Mouse (Mus musculus) heart, embryonic 14.5 days (tissue): ENCODE measurements around the gene Dmwd. TPM values are rescaled to one million over a fixed set of nuclear protein-coding genes. Genes with fewer than 3 reads are reported as not detected.
A peak's percentile ranks its signal among the peaks of the same experiment; 100 is the strongest.

Source experiments
- ATAC-seq: fragments of 200-750 bp; cut with Nextera tagmentation; 2 replicates; pipeline ENCODE4 v1.8.0; 2017; ENCODE audit warnings: low read depth, moderate TSS enrichment; ENCODE audit not compliant: insufficient number of reproducible peaks, insufficient read depth, low FRiP score
- H3K27ac ChIP-seq, 2 experiments: fragments of 200-500 bp in 1 of 2; fragments of 300-500 bp in 1 of 2; sonication (generic) in 1 of 2; replicated peaks in 1 of 2; 2 replicates each; pipeline ENCODE4 v1.5.1; 2012 to 2014; ENCODE audit warnings: low read depth in 2 of 2, low read length in 2 of 2, control low read depth in 1 of 2, mild to moderate bottlenecking in 1 of 2, mixed read lengths in 1 of 2; ENCODE audit not compliant: control insufficient read depth in 1 of 2, insufficient read depth in 1 of 2
- H3K27me3 ChIP-seq: fragments of 300-500 bp; sonication (generic); 2 replicates; pipeline ENCODE4 v1.6.1; 2014; ENCODE audit warnings: mild to moderate bottlenecking, low read length, control low read depth; ENCODE audit not compliant: control insufficient read depth, insufficient read depth
- H3K36me3 ChIP-seq: fragments of 300-500 bp; sonication (generic); 2 replicates; pipeline ENCODE4 v1.6.1; 2014; ENCODE audit warnings: mild to moderate bottlenecking, control low read depth, low read length, mixed read lengths; ENCODE audit not compliant: control insufficient read depth, insufficient read depth
- H3K4me1 ChIP-seq, 2 experiments: fragments of 200-500 bp in 1 of 2; fragments of 300-500 bp in 1 of 2; sonication (generic) in 1 of 2; 2 replicates each; pipeline ENCODE4 v1.6.1; 2012 to 2014; ENCODE audit warnings: low read length in 2 of 2, control low read depth in 1 of 2, mixed read lengths in 1 of 2; ENCODE audit not compliant: control insufficient read depth in 2 of 2, insufficient read depth in 2 of 2
- H3K4me2 ChIP-seq: fragments of 300-500 bp; sonication (generic); 2 replicates; pipeline ENCODE4 v1.6.1; 2014; ENCODE audit warnings: mild to moderate bottlenecking, low read length
- H3K4me3 ChIP-seq, 2 experiments: fragments of 200-500 bp in 1 of 2; fragments of 300-500 bp in 1 of 2; sonication (generic) in 1 of 2; 2 replicates each; pipeline ENCODE4 v1.5.1; 2012 to 2014; ENCODE audit warnings: low read length in 2 of 2, mild to moderate bottlenecking in 2 of 2, control low read depth in 1 of 2, low read depth in 1 of 2, moderate library complexity in 1 of 2; ENCODE audit not compliant: control insufficient read depth in 1 of 2, insufficient read depth in 1 of 2
- H3K9ac ChIP-seq: fragments of 300-500 bp; sonication (generic); 2 replicates; pipeline ENCODE4 v1.6.1; 2014; ENCODE audit warnings: mild to moderate bottlenecking, low read length
- H3K9me3 ChIP-seq: fragments of 300-500 bp; sonication (generic); 2 replicates; pipeline ENCODE4 v1.6.1; 2016; ENCODE audit warnings: low read length, control low read depth; ENCODE audit not compliant: control insufficient read depth
- WGBS: fragments of 180-500 bp; shearing (Covaris S2); extraction: QIAGEN DNeasy Blood & Tissue Kit; methylation state at CpG from one replicate; pipeline ENCODE4 v1.1.7; 2014; 5-methylcytosine and 5-hydroxymethylcytosine counted together
- polyA plus RNA-seq: library from polyadenylated mRNA; unstranded; fragments of >200 nt; fragmentation: Nextera tagmentation; extraction: Ambion mirVana; gene quantifications from 2 replicates; pipeline ENCODE4 v1.2.1, GENCODE M21; 2014

The Dmwd gene
- 19.6 and 20.4 TPM in 2 replicates for polyA plus RNA-seq

DNA sequence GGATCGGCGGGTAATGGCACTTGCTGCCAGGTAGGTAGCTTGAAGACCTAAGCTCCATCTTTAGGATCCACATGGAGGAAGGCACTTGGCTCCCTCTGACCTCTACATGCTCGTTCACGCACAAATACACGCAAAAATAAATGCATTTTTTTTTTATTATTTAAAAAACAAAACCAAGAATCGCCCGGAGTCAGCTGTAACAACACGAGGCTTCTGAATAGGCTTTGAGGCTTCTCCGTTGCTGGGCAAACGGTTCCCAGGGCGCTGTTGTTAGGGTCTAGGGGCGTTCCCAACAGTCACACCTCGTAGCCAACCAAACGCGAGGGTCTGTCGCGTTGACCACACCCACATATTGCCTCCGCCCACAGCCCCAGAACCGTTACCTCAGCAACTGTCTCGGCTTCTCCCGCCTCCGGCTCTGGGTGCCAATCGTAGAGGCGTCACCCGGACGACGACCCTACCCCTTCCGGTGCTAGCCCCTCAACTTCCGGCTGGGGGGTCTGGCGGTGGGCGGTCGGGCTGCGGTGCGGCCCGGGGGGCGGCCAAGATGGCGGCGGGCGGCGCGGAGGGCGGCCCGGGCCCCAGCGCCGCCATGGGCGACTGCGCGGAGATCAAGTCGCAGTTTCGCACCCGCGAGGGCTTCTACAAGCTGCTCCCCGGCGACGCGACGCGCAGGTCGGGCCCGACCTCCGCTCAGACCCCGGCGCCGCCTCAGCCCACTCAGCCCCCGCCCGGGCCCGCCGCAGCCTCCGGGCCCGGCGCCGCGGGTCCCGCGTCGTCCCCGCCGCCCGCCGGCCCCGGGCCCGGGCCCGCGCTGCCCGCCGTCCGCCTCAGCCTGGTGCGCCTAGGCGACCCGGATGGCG, at the start of gene Dmwd:
Dmwd (plus strand) TSS at position 505 of the 863 bp plus-strand sequence.
- Histone ChIP-seq H3K9me3 (no peaks in the 10 kb centered on the region), H3K4me2 (peak within 1 kb of the TSS; percentile 92), H3K27ac (peak within 1 kb of the TSS; percentile 69 to 91), H3K4me1 (peaks cover 13 to 27% of the 10 kb centered on the region in 2 experiments), H3K36me3 (peaks cover 32% of the 10 kb centered on the region), H3K27me3 (no peaks in the 10 kb centered on the region), H3K4me3 (peak within 1 kb of the TSS; percentile 81 to 84), H3K9ac (peak within 1 kb of the TSS; percentile 99)
- 1% methylated on average over 74 of the region's 91 CpGs for WGBS
- peak; percentile 97 for ATAC-seq

DNA sequence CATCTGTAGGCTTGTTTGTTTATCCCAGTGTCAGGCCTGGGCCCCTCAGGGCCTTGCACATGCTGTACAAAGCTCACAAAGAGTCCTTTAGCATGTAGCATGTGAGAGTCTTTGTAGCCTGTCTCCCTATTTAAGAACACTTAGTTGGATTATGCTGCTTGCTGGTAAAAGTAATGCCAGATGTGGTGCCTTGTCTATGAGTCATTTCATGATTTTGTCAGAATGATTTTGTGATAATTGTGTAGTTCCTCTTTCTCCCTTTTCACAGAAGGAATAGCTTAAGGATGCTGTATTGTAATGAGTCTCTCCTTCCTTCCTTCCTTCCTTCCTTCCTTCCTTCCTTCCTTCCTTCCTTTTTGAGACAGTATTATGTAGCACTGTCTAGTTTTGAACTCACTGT, 48.0 kb upstream of the Dmwd start:
- Histone ChIP-seq H3K27ac (no peak overlapping the region), H3K9ac (no peak overlapping the region), H3K4me1 (peaks cover 7 to 22% of the 10 kb centered on the region in 2 experiments), H3K4me3 (no peak overlapping the region), H3K9me3 (no peaks in the 10 kb centered on the region), H3K27me3 (peaks cover 9% of the 10 kb centered on the region), H3K4me2 (no peak overlapping the region), H3K36me3 (peaks cover 45% of the 10 kb centered on the region)
- no peak for ATAC-seq

DNA sequence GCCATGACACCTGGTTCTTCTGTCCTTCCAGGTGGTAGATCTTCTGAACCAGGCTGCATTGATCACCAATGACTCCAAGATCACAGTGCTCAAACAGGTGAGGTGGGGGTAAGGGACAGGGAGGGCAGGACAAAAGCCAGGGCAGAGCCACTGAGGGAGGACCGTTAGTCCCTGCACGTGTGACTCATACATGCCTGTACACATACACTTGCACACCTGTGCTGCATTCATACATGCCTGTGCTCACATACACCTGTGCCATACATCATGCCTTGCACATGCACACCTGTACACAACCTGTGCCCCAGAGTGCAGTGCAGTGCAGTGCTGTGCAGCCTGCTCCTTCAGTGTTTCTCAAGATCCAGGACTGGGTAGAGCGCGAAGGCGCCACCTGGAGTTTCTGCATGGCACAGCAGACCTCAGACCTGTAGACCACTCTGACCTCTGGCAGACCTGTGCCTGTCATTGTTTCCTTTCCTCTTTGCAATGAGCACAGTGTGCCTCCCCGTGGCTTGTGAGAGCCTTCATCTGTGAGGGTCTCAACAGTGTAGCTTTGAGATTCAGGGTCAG, 46.9 kb upstream of the Dmwd start:
- H3K4me3 ChIP-seq: no peak overlapping the region
- peak; percentile 19; the same call in 1 of the 2 replicates for ATAC-seq
- H3K9ac ChIP-seq: no peak overlapping the region
- WGBS: 67% methylated on average over 6 of the region's 6 CpGs
- H3K4me2 ChIP-seq: no peak overlapping the region
- H3K36me3 ChIP-seq: peaks cover 54% of the 10 kb centered on the region
- H3K9me3 ChIP-seq: no peaks in the 10 kb centered on the region
- no peak overlapping the region for H3K27ac ChIP-seq
- no peaks in the 10 kb centered on the region for H3K27me3 ChIP-seq
- H3K4me1 ChIP-seq: peaks cover 7 to 14% of the 10 kb centered on the region in 2 experiments

DNA sequence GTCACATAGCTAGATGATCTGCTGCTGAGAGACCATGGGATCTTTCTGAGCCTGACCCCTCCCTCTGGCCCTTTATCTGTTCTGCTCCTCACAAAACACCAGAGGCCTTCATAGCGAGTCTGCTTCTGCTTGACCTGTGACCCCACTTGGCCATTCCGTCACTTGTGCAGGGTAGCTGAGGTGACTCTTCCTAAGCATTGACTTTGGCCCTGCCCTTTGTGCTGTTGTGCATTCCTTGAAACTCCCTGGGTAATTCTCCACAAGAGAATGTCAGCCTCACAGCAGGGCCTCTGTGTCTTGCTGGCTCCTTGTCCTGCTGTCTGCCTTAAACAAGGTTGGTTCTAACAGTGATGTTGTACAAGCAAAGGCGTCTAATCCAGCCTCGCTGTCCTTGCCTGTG, 44.4 kb upstream of the Dmwd start:
- no peak overlapping the region for H3K27ac ChIP-seq
- no peak overlapping the region for H3K9ac ChIP-seq
- no peaks in the 10 kb centered on the region for H3K4me1 ChIP-seq
- 69% methylated on average over 4 of the region's 4 CpGs for WGBS
- H3K9me3 ChIP-seq: no peaks in the 10 kb centered on the region
- no peak overlapping the region for H3K4me3 ChIP-seq
- no peak for ATAC-seq
- H3K27me3 ChIP-seq: no peaks in the 10 kb centered on the region
- H3K4me2 ChIP-seq: no peak overlapping the region
- H3K36me3 ChIP-seq: peaks cover 79% of the 10 kb centered on the region

DNA sequence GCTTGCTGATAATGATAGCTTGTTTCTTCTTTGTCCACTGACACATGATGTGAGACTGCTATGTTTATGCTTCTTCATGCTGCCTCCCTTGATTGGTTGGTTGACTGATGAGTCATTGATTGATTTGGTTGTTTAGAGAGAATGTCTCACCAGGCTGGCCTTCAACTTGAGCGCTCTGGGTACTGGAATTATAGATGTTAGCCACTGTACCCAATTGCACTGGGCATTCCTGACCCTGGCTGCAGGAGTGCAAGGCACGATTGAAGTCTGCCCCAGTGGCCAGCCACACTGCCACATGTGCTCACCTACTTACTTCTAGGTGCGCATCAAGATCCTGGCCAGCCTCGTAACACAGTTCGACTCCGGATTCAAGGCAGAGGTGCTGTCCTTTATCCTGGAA, 31.4 kb upstream of the Dmwd start:
- Histone ChIP-seq H3K4me3 (no peak overlapping the region), H3K27me3 (no peaks in the 10 kb centered on the region), H3K36me3 (peaks cover 100% of the 10 kb centered on the region), H3K4me2 (no peak overlapping the region), H3K9me3 (no peaks in the 10 kb centered on the region), H3K9ac (no peak overlapping the region), H3K27ac (no peak overlapping the region), H3K4me1 (no peaks in the 10 kb centered on the region)
- 92% methylated on average over 6 of the region's 6 CpGs for WGBS
- ATAC-seq: no peak

DNA sequence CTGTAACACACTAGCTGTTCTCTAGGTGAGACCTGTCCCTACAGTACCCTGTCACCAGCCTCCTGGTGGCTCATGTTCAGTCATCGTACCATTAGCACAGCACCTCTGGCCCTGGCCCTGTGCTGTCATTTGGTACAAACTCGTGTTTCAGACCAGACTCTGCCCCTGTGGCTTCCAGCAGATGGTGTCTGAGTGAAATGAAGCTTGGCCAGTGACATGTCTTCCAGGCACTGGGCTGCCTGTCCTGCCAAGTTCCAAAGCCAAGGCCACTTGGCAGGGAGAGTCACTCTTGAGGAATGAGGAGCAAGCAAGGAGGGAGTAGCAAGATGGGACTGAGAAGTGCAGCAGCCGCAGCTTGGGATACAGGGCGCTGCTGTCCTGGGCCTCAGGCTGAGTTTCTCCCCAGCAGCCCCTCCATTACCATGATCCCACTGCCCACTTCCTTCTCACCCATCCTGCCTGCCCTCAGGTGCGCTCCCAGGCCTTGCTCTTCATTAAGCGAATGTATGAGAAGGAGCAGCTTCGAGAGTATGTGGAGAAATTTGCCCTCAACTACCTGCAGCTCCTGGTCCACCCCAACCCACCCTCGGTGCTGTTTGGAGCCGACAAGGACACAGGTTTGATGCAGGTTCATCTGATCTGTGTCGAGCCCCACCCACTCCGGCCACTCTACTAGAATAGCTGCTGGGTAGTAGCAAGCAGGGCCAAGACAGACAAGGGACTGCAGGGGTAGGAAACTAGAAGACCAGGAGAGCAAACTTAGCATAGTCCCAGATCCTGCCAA, 29.5 kb upstream of the Dmwd start:
- no peaks in the 10 kb centered on the region for H3K9me3 ChIP-seq
- H3K4me3 ChIP-seq: no peak overlapping the region
- peaks cover 100% of the 10 kb centered on the region for H3K36me3 ChIP-seq
- 90% methylated on average over 10 of the region's 11 CpGs for WGBS
- H3K9ac ChIP-seq: no peak overlapping the region
- no peak overlapping the region for H3K27ac ChIP-seq
- no peak for ATAC-seq
- no peaks in the 10 kb centered on the region for H3K27me3 ChIP-seq
- H3K4me1 ChIP-seq: no peaks in the 10 kb centered on the region
- H3K4me2 ChIP-seq: no peak overlapping the region

DNA sequence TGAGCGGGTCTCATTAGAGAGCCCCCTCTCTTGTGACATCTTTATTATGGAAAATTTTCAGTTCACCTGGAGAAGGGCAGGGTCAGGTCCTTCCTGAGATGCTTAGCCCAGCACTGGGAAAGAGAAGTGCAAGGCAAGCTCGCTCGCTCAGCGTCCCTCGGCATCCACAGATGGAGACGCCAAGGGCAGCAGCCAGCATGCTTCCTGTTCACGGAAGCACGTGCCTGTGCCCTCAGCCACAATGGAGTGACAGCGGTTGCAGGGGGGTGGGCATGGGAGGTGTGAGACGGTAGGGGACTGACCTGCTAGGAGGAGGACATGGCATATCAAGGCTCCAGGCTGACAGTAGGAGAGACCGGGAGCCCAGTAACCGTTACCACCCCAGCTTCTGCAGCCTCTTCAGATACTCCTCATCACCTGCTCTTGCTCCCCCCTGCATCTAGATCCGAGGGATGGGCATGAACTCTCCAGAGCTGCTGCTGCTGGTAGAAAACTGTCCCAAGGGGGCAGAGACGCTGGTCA, 28.0 kb upstream of the Dmwd start:
- H3K27ac ChIP-seq: no peak overlapping the region
- peaks cover 96% of the 10 kb centered on the region for H3K36me3 ChIP-seq
- WGBS: 81% methylated on average over 14 of the region's 14 CpGs
- H3K27me3 ChIP-seq: no peaks in the 10 kb centered on the region
- no peaks in the 10 kb centered on the region for H3K4me1 ChIP-seq
- H3K4me3 ChIP-seq: no peak overlapping the region
- no peaks in the 10 kb centered on the region for H3K9me3 ChIP-seq
- no peak overlapping the region for H3K9ac ChIP-seq
- no peak for ATAC-seq
- H3K4me2 ChIP-seq: no peak overlapping the region
